Mouse (Mus musculus) C2C12 (cell line): ENCODE measurements at regions not wholly inside any gene's neighbourhood (a gene's known extent, or its start where the extent isn't known, plus 50 kb on each side); places are given as distances from the start of the nearest gene placed in this dataset.

Source experiments
- H3K27me3 ChIP-seq: one replicate; pipeline ENCODE4 v1.6.1; 2011; ENCODE audit not compliant: control insufficient read depth, insufficient read depth, insufficient read length
- H3K36me3 ChIP-seq: one replicate; pipeline ENCODE4 v1.6.1; 2011; ENCODE audit not compliant: control insufficient read depth, insufficient read depth
- H3K4me3 ChIP-seq: one replicate; pipeline ENCODE4 v1.5.1; 2011; ENCODE audit warnings: mild to moderate bottlenecking, control low read depth; ENCODE audit not compliant: poor library complexity, insufficient read depth, severe bottlenecking
- H3K79me2 ChIP-seq: one replicate; pipeline ENCODE4 v1.6.1; 2011; ENCODE audit not compliant: control insufficient read depth, insufficient read depth
- H3K79me3 ChIP-seq: one replicate; pipeline ENCODE4 v1.6.1; 2011; ENCODE audit warnings: low read depth, control low read depth
- H3ac ChIP-seq: one replicate; pipeline ENCODE3; 2011; ENCODE audit warnings: low read depth; ENCODE audit not compliant: control insufficient read depth, insufficient read length
- CEBPB ChIP-seq: IDR thresholded peaks from one replicate; pipeline ENCODE4 v1.6.1; 2011; ENCODE audit warnings: low read depth, mild to moderate bottlenecking, control low read depth, moderate library complexity
- CTCF ChIP-seq: IDR thresholded peaks from one replicate; pipeline ENCODE4 v1.5.1; 2011; ENCODE audit not compliant: control insufficient read depth, insufficient read depth, insufficient read length
- FOSL1 ChIP-seq: IDR thresholded peaks from one replicate; pipeline ENCODE4 v1.8.0; 2011; ENCODE audit warnings: mild to moderate bottlenecking, low read length; ENCODE audit not compliant: poor library complexity, insufficient read depth, severe bottlenecking
- MAX ChIP-seq: IDR thresholded peaks from one replicate; pipeline ENCODE4 v1.6.1; 2011; ENCODE audit warnings: mild to moderate bottlenecking, control low read depth
- MYOD1 ChIP-seq: IDR thresholded peaks from one replicate; pipeline ENCODE4 v1.6.1; 2011; ENCODE audit warnings: low read depth; ENCODE audit not compliant: control insufficient read depth, insufficient read length
- MYOG ChIP-seq: IDR thresholded peaks from one replicate; pipeline ENCODE4 v1.6.1; 2011; ENCODE audit not compliant: control insufficient read depth, insufficient read length; ENCODE audit errors: extremely low read depth
- USF1 ChIP-seq: IDR thresholded peaks from one replicate; pipeline ENCODE4 v1.6.1; 2011; ENCODE audit warnings: low read depth, mild to moderate bottlenecking, control low read depth, moderate library complexity

DNA sequence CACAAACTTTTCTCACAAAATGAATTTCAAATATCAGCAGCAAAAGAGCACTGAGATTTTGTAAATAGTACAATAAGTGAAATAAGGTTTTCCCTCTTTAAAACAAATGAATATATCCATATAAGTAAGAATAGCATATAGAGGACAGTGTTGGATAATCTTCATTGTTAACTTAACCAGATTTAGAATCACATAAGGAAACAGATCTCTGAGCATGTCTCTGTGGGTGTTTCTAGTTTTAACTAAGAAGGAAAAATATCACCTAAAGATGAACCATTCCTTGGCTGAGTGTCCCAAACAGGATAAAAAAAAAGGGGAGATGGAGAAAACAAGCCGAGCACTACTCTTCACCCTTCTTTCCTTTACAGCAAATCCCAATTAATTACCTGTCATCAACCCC is 690.4 kb upstream of the Msl3l2 start:
- no peak overlapping the region for H3ac ChIP-seq
- TF ChIP-seq USF1 (no peak), CTCF (no peak), MAX (no peak), MYOG (no peak), FOSL1 (no peak)

DNA sequence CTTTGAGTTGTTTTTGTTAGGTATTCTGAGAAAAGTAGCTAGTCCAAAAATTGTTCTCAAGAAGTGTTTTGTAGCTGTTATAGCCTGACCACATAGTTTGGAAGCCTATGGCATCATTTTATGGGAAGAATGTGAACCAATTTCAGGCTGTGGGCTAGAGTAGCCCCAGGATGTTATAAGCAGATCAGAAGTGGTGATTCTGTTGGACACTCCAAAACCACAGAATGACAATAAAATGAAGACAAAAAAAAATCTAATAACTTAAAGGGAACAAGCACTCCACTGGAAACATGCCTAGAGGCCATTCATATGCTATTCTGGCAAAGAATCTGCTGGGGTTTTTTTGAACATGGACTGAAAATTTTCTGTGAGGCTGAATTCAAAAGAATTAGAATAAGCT is 689.9 kb upstream of the Msl3l2 start:
- H3K79me2 ChIP-seq, result no peaks in the 10 kb centered on the region
- no peaks in the 10 kb centered on the region for H3K36me3 ChIP-seq
- TF ChIP-seq MYOD1, result no peak
- no peak for TF ChIP-seq USF1
- no peak for TF ChIP-seq MAX
- no peak for TF ChIP-seq MYOG
- no peak for TF ChIP-seq FOSL1
- no peak for TF ChIP-seq CEBPB
- no peak for TF ChIP-seq CTCF
- no peak overlapping the region for H3K4me3 ChIP-seq
- H3K27me3 ChIP-seq, result no peaks in the 10 kb centered on the region
- H3K79me3 ChIP-seq, result no peaks in the 10 kb centered on the region
- H3ac ChIP-seq, result no peak overlapping the region

More for the DNA sequence above, 690.4 kb upstream of the Msl3l2 start:
- Histone ChIP-seq H3K4me3 (no peak overlapping the region), H3K36me3 (no peaks in the 10 kb centered on the region), H3K27me3 (no peaks in the 10 kb centered on the region), H3K79me2 (no peaks in the 10 kb centered on the region), H3K79me3 (no peaks in the 10 kb centered on the region)

DNA sequence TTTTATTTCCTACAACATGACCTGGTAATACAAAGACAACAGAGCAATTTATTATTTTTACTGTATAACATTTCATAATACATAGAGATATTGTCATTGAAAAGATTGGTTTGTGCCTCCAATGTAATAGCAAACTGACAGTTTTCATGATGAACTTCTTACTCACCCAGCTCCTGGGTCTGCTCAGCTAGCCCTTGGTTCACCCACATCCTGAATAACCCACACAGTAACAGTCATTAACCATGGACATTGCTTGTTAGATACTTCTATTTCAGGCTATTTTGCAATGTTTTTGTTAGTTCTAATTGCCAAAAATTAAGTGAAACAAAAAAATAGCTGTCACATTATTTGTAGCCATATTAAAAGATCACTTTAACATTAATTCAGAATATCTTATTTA is 684.3 kb upstream of the Msl3l2 start:
- H3K79me2 ChIP-seq, result no peaks in the 10 kb centered on the region
- H3K36me3 ChIP-seq, result no peaks in the 10 kb centered on the region
- no peaks in the 10 kb centered on the region for H3K27me3 ChIP-seq
- no peak overlapping the region for H3ac ChIP-seq
- H3K79me3 ChIP-seq, result no peaks in the 10 kb centered on the region
- no peak overlapping the region for H3K4me3 ChIP-seq
- TF ChIP-seq FOSL1 (no peak), CTCF (no peak)

DNA sequence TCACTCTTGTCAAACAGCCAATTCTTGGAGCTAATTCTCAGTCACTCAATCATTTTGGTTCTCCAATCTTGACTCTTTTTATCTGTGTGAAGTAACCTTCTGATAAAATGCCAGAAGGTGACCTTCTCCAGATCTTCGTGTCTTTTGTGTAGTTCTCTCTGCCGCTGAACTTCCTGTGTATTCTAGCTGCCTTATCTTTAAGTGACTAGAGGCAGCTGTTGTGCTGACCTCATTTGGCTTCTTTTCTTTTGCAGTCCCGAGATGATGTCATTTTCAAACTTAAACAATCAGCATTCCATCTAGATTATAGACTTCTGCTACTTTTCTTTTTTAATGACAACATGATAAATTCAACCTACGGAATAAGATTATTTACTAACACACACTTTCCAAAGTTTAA is 681.8 kb upstream of the Msl3l2 start:
- no peaks in the 10 kb centered on the region for H3K79me3 ChIP-seq
- no peak overlapping the region for H3ac ChIP-seq
- H3K79me2 ChIP-seq, result no peaks in the 10 kb centered on the region
- H3K36me3 ChIP-seq, result no peaks in the 10 kb centered on the region
- TF ChIP-seq MYOD1 (peak; percentile 89), MYOG (no peak)
- no peaks in the 10 kb centered on the region for H3K27me3 ChIP-seq
- H3K4me3 ChIP-seq, result no peak overlapping the region
